In genomic region chr2:178680368-178680767, GRCm38 (mm10) we compare ENCODE assay signal across 22 mouse cellular contexts.
DNase-seq lines count a peak whose midpoint lies in the region; TF ChIP-seq lines count a peak whose summit lies in the region.
"Had no signal": no experiment of that assay in that cellular context is flagged by ENCODE, and none has a peak within 500 bp of the region (broad histone marks: within the 10 kb centered on the region; RNA-seq: fewer than 3 reads in every experiment).

No protein-coding gene starts in this region.

- peak; percentile 33 for DNase-seq in adrenal gland, adult 2 months
- no peak for DNase-seq in adrenal gland, postnatal 10 days
- peak; percentile 53 for DNase-seq in gastrocnemius, adult 2 months
- no peak for DNase-seq in gastrocnemius, postnatal 25 days
- peak; percentile 57 for DNase-seq in ovary, adult 18-20 months (ENCODE audit: low spot score)
- no peak for DNase-seq in ovary, postnatal 10 days (ENCODE audit: low spot score)
- no peak for DNase-seq in left cerebral cortex, postnatal 36 days (ENCODE audit: low spot score in 2 of 2)
- DNase-seq: cerebellum, adult 2 months; cerebellum, postnatal 25 days; forebrain, postnatal 0 days; heart, postnatal 10 days; kidney, adult 18-20 months; lung, postnatal 36 days; right cerebral cortex, postnatal 14 days had no signal

- H3K27ac ChIP-seq in gastrocnemius, adult 2 months: peak overlapping the region; percentile 63
- H3K27ac ChIP-seq: embryonic facial prominence, embryonic 10.5 days; embryonic facial prominence, embryonic 15.5 days; forebrain, embryonic 12.5 days; heart, embryonic 13.5 days; hindbrain, embryonic 15.5 days; kidney, postnatal 0 days; limb, embryonic 12.5 days; stomach, embryonic 15.5 days had no signal

- TF ChIP-seq CTCF in gastrocnemius, adult 2 months (IDR thresholded peaks at IDR 0.05): no peak

- H3K4me3 ChIP-seq in gastrocnemius, adult 2 months: peak overlapping the region; percentile 44
- H3K4me3 ChIP-seq: embryonic facial prominence, embryonic 10.5 days; embryonic facial prominence, embryonic 15.5 days; forebrain, embryonic 12.5 days; heart, embryonic 13.5 days; hindbrain, embryonic 15.5 days; limb, embryonic 12.5 days; stomach, embryonic 15.5 days had no signal

- intact Hi-C loops in gastrocnemius, adult 2 months (cut with DNase I): no loop called here
- intact Hi-C loops in left cerebral cortex, postnatal 36 days (cut with DNase I): no loop called here

Comparison
In these comparisons a context has a peak if more than half of its experiments do, and no peak if none do; other contexts are left out.
1. DNase-seq: peak in adrenal gland, adult 2 months (single experiment), gastrocnemius, adult 2 months (single experiment) and ovary, adult 18-20 months (single experiment); none in adrenal gland, postnatal 10 days (single experiment), gastrocnemius, postnatal 25 days (single experiment), ovary, postnatal 10 days (single experiment) and left cerebral cortex, postnatal 36 days (0 of 2).